Mouse (Mus musculus) embryonic fibroblast, embryonic 13.5 days (primary cell): ENCODE measurements at regions not wholly inside any gene's neighbourhood (a gene's known extent, or its start where the extent isn't known, plus 50 kb on each side); places are given as distances from the start of the nearest gene placed in this dataset.

Experiments used
- CTCF ChIP-seq: IDR thresholded peaks from 2 replicates; pipeline ENCODE4 v1.5.1; 2011; ENCODE audit warnings: mild to moderate bottlenecking, control low read depth, low read length, moderate library complexity, borderline replicate concordance; ENCODE audit not compliant: insufficient read depth
- POLR2A ChIP-seq: IDR thresholded peaks from 2 replicates; pipeline ENCODE4 v1.6.1; 2011; ENCODE audit warnings: low read depth, mild to moderate bottlenecking, control low read depth, low read length, moderate library complexity

- TF ChIP-seq POLR2A, result no peak
- no peak for TF ChIP-seq CTCF
Observed at GRCm38 (mm10) chr11:7606652-7607051, 392.9 kb upstream of the Igfbp3 start.
